Mouse (Mus musculus) spleen, adult 12 weeks (tissue): ENCODE measurements around the gene Hint2.

Experiments used
- DNase-seq: peaks from one replicate; pipeline ENCODE4 v3.0.0; 2022; ENCODE audit warnings: low spot score

The Hint2 gene

GRCm38 (mm10) chr4:43656339-43657109 is at the start of gene Hint2:
Hint2 (minus strand) TSS chr4:43656466.
- DNase-seq: peak; percentile 84

GRCm38 (mm10) chr4:43705991-43706390 is 49.7 kb upstream of the Hint2 start:
- DNase-seq: no peak

GRCm38 (mm10) chr4:43703851-43704250 is 47.6 kb upstream of the Hint2 start:
- DNase-seq: no peak

DNA sequence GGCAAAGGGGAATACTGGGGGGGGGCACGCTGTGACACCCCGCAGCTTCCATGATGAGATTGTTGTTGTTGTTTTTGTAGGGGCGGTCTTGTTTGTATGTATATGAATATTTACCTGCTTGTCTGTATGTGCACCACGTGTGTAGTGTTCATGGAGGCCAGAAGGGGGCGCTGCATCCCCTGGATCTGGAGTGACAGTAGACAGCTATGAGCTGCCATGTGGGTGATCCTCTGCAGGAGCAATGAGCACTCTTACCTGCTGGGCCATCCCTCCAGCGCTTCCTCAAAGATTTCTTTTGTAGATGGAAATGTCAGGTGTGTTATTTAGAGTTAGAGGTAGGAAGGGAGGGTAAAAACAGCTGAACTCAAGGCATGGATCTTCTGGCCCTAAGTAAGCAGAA is 47.2 kb upstream of the Hint2 start:
- DNase-seq: no peak

GRCm38 (mm10) chr4:43700707-43701106 is 44.4 kb upstream of the Hint2 start, which contains the start of gene Olfr70:
Olfr70 (minus strand) TSS chr4:43700807.
- DNase-seq: no peak

GRCm38 (mm10) chr4:43696561-43696960 is 40.3 kb upstream of the Hint2 start:
- DNase-seq: no peak

DNA sequence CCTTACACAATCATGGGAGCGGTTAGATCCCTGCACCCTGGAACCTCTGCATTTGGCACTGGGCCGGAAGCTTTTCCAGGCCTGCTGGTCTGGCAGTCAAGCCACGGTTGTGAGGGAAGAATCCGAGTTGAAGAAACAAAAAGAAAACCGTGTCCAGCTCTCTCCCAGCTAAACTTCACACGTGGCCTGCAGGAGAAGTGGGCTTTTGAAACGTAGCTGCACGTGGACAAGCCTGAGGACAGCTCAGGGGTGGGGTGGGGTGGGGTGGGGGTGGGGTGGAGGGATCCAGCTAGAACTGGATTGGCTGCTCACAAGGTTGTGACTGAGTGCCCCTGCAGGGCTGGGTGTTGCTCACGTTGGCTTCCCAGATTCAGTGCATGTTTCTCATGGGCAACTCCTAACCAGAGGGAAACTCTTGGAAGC is 39.0 kb upstream of the Hint2 start:
- no peak for DNase-seq

GRCm38 (mm10) chr4:43694439-43695248 is 38.4 kb upstream of the Hint2 start:
- DNase-seq: no peak

DNA sequence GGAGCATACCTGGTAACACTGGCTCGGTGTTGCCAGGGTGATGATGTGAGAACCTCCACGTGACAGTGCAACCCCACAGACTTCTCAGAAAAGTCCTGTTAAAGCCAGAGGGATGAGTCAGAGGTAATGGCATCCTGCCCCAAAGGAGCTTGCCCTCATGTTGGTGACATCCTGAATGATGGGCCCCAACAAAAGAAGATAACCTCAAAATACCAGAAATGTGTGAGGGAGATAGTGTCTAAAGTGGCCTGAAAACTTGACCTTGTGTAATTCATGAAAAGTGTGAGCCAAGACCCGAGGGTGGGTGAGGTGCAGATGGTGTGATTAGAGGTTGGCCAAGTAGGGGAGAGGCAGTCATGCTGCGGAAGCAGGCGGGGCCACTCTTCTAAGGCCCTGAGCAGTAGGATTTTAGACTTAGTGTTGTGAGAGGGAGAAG is 37.6 kb upstream of the Hint2 start:
- no peak for DNase-seq

GRCm38 (mm10) chr4:43691026-43691425 is 34.8 kb upstream of the Hint2 start:
- DNase-seq: no peak

DNA sequence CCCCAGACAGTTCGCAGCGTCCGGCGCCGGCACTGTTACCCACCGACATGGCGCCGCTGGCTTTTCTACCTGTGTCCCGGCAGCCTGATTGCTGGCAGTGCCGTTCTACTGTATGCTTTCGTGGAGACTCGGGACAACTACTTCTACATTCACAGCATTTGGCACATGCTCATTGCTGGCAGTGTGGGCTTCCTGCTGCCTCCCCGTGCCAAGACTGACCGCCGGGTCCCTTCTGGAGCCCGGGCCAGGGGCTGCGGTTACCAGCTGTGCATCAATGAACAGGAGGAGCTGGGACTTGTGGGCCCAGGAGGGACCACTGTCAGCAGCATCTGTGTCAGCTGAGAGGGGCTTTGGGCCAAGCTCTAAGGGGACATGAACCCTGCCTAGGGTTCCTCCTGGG is 33.8 kb upstream of the Hint2 start:
- DNase-seq: no peak

GRCm38 (mm10) chr4:43679416-43680043 is 23.3 kb upstream of the Hint2 start:
- no peak for DNase-seq

DNA sequence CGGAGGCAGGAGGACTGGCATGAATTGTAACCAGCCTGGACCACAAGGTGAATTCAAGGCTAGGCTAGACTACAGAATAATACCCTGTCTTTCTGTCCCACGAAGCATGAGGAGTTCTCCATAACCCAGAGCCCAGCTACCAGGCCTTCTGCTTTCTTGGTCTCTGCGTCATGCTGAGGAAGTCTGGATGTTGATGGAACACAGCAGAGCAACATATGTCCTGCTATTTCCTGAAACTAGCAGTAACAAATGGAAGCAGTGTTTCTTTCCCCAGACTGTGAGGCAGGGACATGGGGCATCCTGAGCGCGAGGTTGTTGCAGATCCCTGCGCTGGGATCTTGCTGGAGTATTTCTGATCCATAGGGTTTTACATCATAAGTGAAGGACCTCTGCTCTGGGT is 22.3 kb upstream of the Hint2 start:
- DNase-seq: no peak

DNA sequence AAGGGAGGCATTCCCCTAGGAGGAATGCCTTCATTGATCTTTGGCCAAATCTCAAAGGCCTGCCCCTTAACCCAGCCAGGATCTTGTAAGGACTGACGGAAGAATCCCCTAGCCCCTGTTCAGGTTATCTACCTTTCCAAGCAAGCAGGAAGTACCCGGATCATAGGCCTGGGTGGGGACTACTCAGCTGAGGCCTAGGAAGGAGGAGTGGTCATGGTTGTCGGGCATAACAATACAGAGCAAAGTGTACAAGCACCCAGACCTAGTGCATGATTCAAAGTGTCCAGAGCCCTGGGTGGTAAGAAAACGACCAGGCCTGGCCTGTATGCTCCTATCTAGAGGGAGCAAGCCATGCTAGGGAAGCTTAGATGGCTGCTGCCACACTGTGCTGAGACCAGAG is 19.3 kb upstream of the Hint2 start:
- DNase-seq: no peak

DNA sequence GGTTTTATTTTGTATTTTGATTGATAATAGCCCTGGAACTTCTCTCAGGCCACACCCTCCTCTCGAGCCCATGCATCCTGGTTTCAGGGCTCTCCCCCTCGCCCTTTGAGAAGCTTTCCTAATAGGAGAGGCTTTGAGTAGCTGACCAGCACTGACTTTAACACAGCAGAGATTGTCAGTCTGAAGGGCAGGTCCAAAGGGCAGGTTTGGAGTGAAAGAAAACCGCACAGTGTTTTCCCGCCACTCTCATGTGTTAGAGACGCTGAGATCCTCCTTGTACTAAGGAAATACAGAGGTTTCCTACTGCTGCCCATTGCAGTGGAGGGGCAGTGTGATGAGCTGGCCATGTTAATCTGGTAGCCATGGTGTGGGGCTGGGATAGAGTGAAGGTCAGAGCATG is 18.7 kb upstream of the Hint2 start:
- DNase-seq: no peak

- no peak for DNase-seq
These were observed 17.4 kb upstream of the Hint2 start for GRCm38 (mm10) chr4:43673703-43674102.

GRCm38 (mm10) chr4:43672070-43672469 is 15.8 kb upstream of the Hint2 start:
- DNase-seq: peak; percentile 66

DNA sequence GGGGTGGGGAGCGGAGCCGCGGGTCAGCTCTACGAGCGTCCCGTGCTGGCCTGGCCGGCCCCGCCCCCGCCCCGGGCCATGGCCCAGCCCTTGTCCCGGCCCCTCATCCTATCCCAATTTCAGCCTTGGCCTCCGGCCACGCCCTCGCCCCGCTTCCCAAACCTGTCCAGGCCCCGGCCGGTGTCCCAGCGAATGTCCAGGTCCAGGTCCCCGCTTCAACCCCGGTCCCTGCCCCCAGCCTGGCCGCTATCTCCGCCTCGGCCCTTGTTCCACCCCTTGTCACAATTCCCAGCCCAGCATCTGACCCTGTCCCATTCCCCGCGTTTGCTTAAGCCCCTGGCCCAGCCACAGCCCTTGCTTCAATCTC is 13.1 kb upstream of the Hint2 start:
- peak; percentile 21 for DNase-seq

- peak; percentile 78 for DNase-seq
These were observed 12.6 kb upstream of the Hint2 start, which contains the start of the genes Tmem8b and Fam221b for GRCm38 (mm10) chr4:43668782-43669427. Tmem8b (plus strand) TSS chr4:43668971. Fam221b (minus strand) TSS chr4:43669145.

DNA sequence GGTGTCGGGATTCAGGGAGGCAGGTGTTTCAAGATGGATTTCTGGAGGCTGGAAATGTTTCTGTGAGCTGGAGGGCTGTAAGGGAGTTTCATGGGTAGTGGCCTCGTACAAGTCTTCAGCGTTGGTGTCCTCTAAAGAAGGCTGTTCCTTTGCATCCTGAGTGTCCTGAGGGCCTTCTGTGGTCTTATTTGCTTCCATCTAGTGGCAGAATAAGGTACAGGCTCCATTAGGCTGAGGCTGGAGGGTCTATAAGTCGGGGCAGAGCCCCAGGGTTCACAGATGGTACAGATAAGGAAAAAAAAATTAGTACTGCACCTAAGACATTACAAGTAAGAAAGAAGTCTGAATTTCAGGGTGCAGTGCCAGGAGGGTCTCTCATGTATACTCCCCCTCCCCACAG is 10.1 kb upstream of the Hint2 start:
- no peak for DNase-seq

- DNase-seq: no peak
These were observed 880 bp upstream of the Hint2 start for GRCm38 (mm10) chr4:43657146-43657545.

DNA sequence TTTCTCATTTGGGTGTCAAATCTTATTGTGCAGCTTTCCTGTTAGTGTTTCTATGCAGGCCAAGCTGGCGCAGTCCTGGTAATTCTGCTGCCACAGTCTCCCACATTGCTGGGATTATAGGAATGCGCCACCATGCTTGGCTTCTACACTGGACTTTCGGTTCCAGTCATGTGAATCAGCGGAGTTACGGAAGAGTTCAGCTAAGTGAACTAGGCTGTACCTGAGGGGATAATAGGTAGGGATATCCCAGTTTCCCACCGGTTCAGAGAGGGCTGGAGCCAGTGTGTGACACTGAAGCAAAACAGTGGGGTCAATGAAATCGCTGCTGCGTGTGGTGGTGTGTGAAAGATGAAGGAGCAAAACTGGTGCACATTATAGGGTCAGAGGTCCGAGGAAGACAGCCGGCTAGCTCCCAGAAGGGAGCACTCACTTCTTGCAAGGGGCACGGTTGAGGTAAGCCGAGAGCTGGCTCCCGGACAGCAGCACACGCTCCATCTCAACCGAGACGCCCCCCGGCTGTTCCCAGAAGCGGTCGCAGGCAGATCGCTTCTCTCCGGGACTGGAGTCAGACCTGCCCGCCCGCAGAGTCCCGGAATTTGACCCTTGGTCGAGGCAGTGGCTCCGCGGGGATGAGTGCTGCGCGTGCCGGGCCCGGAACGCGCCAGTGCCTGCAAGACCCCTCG is 469 bp downstream of the Hint2 start:
- DNase-seq: no peak
